Mouse (Mus musculus): ENCODE measurements around the gene Sppl2b.

GRCm38 (mm10) chr10:80858350-80858935, 3.4 kb downstream of the Sppl2b start:
- TF ChIP-seq CTCF (IDR thresholded peaks at IDR 0.05; ENCODE audit: low read depth) (no peak), EP300 (IDR thresholded peaks at IDR 0.05; ENCODE audit: low read depth) (no peak)

Data from heart, postnatal 0 days (tissue).